Mouse (Mus musculus): ENCODE data around the gene Gm28035.

- TF ChIP-seq CTCF (IDR thresholded peaks at IDR 0.05; ENCODE audit: insufficient read depth, low read depth, low read length), result no peak
- no peak for TF ChIP-seq POLR2A (IDR thresholded peaks at IDR 0.05; ENCODE audit: insufficient read depth, low read depth, low read length)
Observed at GRCm38 (mm10) chr2:30299966-30300365, 59.6 kb downstream of the Gm28035 start.

Data from olfactory bulb, adult 2 months (tissue).